Mouse (Mus musculus) bone marrow macrophage, adult 2 months (primary cell): ENCODE measurements around the gene Fbxo36.

Experiments used
- CTCF ChIP-seq: IDR thresholded peaks from 2 replicates; pipeline ENCODE4 v1.5.1; 2012; ENCODE audit warnings: low read depth, mild to moderate bottlenecking, low read length, moderate library complexity
- POLR2A ChIP-seq: IDR thresholded peaks from 2 replicates; pipeline ENCODE4 v1.6.1; 2012; ENCODE audit warnings: mild to moderate bottlenecking, low read depth, low read length, borderline replicate concordance

- TF ChIP-seq CTCF: no peak
- no peak for TF ChIP-seq POLR2A
These were observed 15.3 kb downstream of the Fbxo36 start for GRCm38 (mm10) chr1:84854966-84855365.
